Mouse (Mus musculus) monocyte, adult 5-6 weeks (primary cell): ENCODE measurements around the gene Gm10647. TPM values are rescaled to one million over a fixed set of nuclear protein-coding genes. Genes with fewer than 3 reads are reported as not detected.

Experiments used
- ATAC-seq: fragments of 153-309, 156-312 bp; replicated peaks from 2 replicates; pipeline ENCODE4 v1.8.0; 2017; ENCODE audit warnings: mild to moderate bottlenecking; ENCODE audit not compliant: low TSS enrichment, insufficient number of reproducible peaks, severe bottlenecking, poor library complexity, low FRiP score
- total RNA-seq: library from RNA; stranded (forward); fragments of 200-1000, 200-491, 200-594 nt; gene quantifications from 3 replicates; pipeline ENCODE4 v1.2.3, GENCODE M21; 2017

Gm10647 gene
- total RNA-seq, 1 experiment from 2014 or later, result not detected

DNA sequence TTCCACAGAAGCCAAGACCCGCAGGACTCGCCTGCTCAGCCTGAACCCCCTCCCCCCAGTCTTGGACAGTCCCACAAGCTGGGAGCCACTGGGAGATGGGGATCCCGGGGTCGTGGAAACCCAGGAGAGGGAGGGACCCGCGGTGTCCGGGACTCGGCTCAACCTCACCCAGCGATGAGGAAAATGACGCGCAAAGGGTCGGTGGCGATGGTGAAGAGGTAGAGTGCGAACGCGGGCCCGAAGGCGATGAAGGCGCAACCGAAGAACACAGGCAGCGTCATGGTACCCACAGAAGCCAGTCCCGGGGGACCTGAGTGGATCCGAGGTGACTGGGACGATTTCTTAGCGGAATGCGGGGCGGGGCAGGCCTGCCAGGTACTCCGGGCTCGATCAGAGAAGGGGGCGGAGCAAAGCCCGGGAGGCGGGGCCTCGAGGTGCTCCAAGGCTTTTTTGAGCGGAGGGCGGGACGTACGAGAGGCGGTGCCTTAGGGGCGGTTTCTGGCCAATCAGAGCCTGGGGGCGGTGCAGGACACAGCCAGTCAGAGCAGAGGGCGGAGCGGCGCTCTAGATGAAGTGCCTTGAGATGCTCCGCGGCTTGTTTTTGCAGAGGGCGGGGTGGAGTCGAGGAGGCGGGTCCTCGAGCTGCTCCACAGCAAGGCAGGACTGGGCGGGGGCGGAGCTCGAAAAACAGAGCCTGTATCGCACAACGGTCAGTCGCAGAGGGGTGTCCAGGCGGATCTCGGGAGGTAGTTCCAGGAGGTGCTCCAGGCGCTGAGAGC, 37.7 kb downstream of the Gm10647 start, which contains the start of gene Aph1c:
Gene Aph1c (minus strand): TSS at position 409 of the 779 bp plus-strand sequence.
- peak; percentile 94 for ATAC-seq

GRCm38 (mm10) chr9:66835097-66835480, 38.2 kb downstream of the Gm10647 start:
- ATAC-seq, result no peak

- ATAC-seq, result no peak
Observed at GRCm38 (mm10) chr9:66846822-66847221, 50.0 kb downstream of the Gm10647 start.

Other genes with a start within 250 kb of the Gm10647 start
- gene Usp3, start 203.9 kb upstream of the Gm10647 start, total RNA-seq, result 137 to 178 TPM (median 170 TPM) in 3 replicates
- gene Car12, start 83.4 kb upstream of the Gm10647 start, total RNA-seq, result 0.87 TPM in 1 of 3 replicates, not detected in the others
- 3.6 to 6.5 TPM (median 5.0 TPM) in 3 replicates for gene Aph1b, start 1.5 kb upstream of the Gm10647 start, total RNA-seq
- gene Aph1c, start 37.7 kb downstream of the Gm10647 start, total RNA-seq, result 1.9 to 9.5 TPM (median 3.2 TPM) in 3 replicates
- gene Rab8b, start 122.6 kb downstream of the Gm10647 start, total RNA-seq, result 147 to 179 TPM (median 160 TPM) in 3 replicates
- gene Rps27l, start 149.0 kb downstream of the Gm10647 start, total RNA-seq, result 70.0 to 115 TPM (median 89.9 TPM) in 3 replicates
- gene Lactb, start 178.4 kb downstream of the Gm10647 start, total RNA-seq, result 24.2 to 38.2 TPM (median 33.3 TPM) in 3 replicates